Mouse (Mus musculus): ENCODE data around the gene Rtkn2.

Rtkn2 gene

GRCm38 (mm10) chr10:68107716-68108115 is 128.3 kb downstream of the Rtkn2 start:
- DNase-seq: no peak
